Mouse (Mus musculus): ENCODE results near the gene Snw1. TPM values are rescaled to one million over a fixed set of nuclear protein-coding genes. Genes with fewer than 3 reads are reported as not detected.

The Snw1 gene
- total RNA-seq, 2 experiments from 2014 or later, result 41.6 to 44.4 TPM

Small RNAs within 50 kb of the gene (microRNA-seq; reads per million reads assigned to microRNA genes)
- 35.3 reads per million, percentile 44 among the genes with 10 or more reads in this experiment for gene Mir3068

Other genes with a start within 250 kb of the Snw1 start
- under 1 TPM; 0.20 to 0.49 TPM for gene Noxred1, start 233.5 kb downstream of the Snw1 start, total RNA-seq (2021)
- 10 to 100 TPM; 21.7 to 23.1 TPM for gene Vipas39, start 206.0 kb downstream of the Snw1 start, total RNA-seq (2021)
- gene Ahsa1, start 205.8 kb downstream of the Snw1 start, total RNA-seq (2021), result 100 to 1,000 TPM; 126 to 158 TPM
- not detected for gene Ism2, start 172.6 kb downstream of the Snw1 start, total RNA-seq (2021)
- gene Sptlc2, start 83.9 kb downstream of the Snw1 start, total RNA-seq (2021), result 10 to 100 TPM; 25.0 to 26.8 TPM
- gene Slirp, start 28.4 kb downstream of the Snw1 start, total RNA-seq (2021), result 100 to 1,000 TPM; 169 to 172 TPM
- 10 to 100 TPM in 1 of 2 experiments, 1 to 10 TPM in 1; 9.5 to 13.1 TPM for gene Alkbh1, start 28.3 kb downstream of the Snw1 start, total RNA-seq (2021)
- not detected for gene Gm5788, start 22.4 kb upstream of the Snw1 start, total RNA-seq (2021)
- gene Gm8300, start 42.0 kb upstream of the Snw1 start, total RNA-seq (2021), result not detected
- gene Oog1, start 130.4 kb upstream of the Snw1 start, total RNA-seq (2021), result not detected
- gene Gm4027, start 146.6 kb upstream of the Snw1 start, total RNA-seq (2021), result not detected
- not detected for gene Gm16381, start 172.3 kb upstream of the Snw1 start, total RNA-seq (2021)